Mouse (Mus musculus) mammary gland, adult 2 months (tissue): ENCODE data around the gene Terf2ip. TPM values are rescaled to one million over a fixed set of nuclear protein-coding genes. Genes with fewer than 3 reads are reported as not detected.

Experiments used
- polyA plus RNA-seq: library from polyadenylated mRNA; depleted of rRNA; stranded (reverse); fragments of >200 nt; gene quantifications from 2 replicates; pipeline ENCODE4 v1.2.3, GENCODE M21; 2012; ENCODE audit warnings: low replicate concordance; rRNA removed

The Terf2ip gene
- polyA plus RNA-seq, result 7.6 and 10.2 TPM in 2 replicates

DNA sequence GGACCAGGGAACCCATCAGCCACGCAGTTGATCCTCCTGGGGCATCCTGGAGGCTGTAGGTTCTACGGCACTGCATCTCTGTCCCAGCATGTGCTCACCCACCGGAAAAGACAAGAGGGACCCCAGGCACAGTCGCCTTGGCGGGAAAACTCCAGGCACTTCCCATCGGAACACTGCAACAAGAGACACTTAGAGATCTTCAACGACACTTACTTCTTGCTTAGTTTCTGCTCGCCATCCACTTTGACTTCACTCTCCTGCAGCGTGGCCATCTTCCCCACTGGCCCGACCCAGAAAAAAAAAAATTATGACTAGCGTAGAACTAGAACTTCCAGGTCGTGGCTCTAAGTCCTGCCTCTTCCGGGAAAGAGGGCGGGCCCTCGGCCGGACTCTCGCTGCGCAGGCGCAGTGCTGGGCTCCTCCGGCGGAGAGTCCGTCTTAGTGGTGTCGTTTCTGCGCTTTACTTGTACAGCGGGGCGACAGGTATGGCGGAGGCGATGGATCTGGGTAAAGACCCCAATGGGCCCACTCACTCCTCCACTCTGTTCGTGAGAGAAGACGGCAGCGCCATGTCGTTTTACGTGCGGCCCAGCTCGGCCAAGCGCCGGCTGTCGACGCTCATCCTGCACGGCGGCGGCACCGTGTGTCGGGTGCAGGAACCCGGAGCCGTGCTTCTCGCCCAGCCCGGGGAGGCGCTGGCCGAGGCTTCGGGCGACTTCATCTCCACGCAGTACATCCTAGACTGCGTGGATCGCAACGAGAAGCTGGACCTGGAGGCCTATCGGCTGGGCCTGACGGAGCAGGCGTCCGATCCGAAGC is at the start of gene Terf2ip, which contains the start of gene Kars:
Gene Terf2ip, plus strand, starts transcription at position 402 of the 819 bp plus-strand sequence.
Gene Kars, minus strand, starts transcription at position 327 of the 819 bp plus-strand sequence.

DNA sequence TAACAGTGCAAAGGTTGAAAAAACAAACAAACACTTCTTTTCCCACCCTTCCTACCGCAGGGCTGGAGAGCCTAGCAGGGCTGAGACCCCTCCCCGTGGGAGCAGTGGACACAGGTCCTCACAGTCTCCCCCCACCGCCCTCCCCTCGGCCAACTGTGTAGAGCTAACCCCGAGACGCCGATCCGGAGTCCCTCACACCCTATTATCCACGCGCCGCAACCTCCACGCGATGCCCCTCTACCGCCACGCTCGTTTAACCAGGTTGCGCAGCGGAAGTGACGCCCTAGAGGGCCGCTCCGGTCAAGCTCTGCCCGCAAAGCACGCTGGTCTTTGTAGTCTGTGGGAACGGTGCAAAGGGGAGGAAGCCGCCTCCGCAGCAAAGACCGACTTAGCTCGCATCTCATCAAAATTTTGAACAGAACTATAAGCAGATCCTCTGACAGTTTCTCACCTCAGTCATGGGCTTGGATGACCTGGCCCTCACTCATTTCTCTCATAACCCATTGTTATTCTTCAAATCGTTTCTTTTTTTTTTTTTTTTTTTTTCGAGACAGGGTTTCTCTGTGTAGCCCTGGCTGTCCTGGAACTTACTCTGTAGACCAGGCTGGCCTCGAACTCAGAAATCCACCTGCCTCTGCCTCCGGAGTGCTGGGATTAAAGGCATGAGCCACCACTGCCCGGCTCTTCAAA is 19.0 kb upstream of the Terf2ip start, which contains the start of gene Adat1:
Gene Adat1, minus strand, starts transcription at position 290 of the 690 bp plus-strand sequence.

DNA sequence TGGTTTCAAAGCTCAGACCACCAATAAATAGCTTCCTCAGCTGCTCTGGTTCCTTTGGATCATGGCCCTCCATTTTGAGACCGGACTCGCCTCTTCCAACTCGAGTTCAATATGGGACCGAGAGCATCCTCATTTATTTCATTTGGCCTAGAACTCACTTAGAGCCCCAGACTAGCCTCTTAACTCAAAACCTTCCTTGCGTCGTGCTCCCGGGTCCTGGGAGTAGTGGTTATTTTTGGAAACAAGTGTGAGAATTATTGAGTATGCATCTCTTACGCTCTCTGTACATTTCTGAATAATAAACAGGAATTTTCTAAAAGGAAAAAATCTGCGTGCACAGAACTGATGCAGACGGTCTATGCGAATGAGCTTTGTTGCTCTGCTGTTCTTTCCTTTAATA is 3.7 kb downstream of the Terf2ip start, which contains the start of gene Gm6793:
Gene Gm6793, minus strand, starts transcription at position 101 of the 400 bp plus-strand sequence.

Other genes with a start within 250 kb of the Terf2ip start
- 1.5 and 4.4 TPM in 2 replicates for gene Cfdp1, start 157.1 kb upstream of the Terf2ip start, polyA plus RNA-seq
- 2.7 and 4.2 TPM in 2 replicates for gene Tmem170, start 134.6 kb upstream of the Terf2ip start, polyA plus RNA-seq
- 0.06 and 0.27 TPM in 2 replicates for gene Chst5, start 101.0 kb upstream of the Terf2ip start, polyA plus RNA-seq
- gene Tmem231, start 77.5 kb upstream of the Terf2ip start, polyA plus RNA-seq, result 5.3 and 5.6 TPM in 2 replicates
- gene Gabarapl2, start 70.7 kb upstream of the Terf2ip start, polyA plus RNA-seq, result 14.1 and 53.1 TPM in 2 replicates
- 1.9 and 4.6 TPM in 2 replicates for gene Adat1, start 19.1 kb upstream of the Terf2ip start, polyA plus RNA-seq
- gene Kars, start 75 bp upstream of the Terf2ip start, polyA plus RNA-seq, result 30.8 and 44.0 TPM in 2 replicates
- gene Gm6793, start 3.6 kb downstream of the Terf2ip start, polyA plus RNA-seq, result not detected in 2 replicates